Mouse (Mus musculus): ENCODE measurements around the gene LTO1. TPM values are rescaled to one million over a fixed set of nuclear protein-coding genes. Genes with fewer than 3 reads are reported as not detected.

LTO1 gene
- polyA plus RNA-seq (2012; rRNA removed), result 10.3 and 10.6 TPM in 2 replicates

DNA sequence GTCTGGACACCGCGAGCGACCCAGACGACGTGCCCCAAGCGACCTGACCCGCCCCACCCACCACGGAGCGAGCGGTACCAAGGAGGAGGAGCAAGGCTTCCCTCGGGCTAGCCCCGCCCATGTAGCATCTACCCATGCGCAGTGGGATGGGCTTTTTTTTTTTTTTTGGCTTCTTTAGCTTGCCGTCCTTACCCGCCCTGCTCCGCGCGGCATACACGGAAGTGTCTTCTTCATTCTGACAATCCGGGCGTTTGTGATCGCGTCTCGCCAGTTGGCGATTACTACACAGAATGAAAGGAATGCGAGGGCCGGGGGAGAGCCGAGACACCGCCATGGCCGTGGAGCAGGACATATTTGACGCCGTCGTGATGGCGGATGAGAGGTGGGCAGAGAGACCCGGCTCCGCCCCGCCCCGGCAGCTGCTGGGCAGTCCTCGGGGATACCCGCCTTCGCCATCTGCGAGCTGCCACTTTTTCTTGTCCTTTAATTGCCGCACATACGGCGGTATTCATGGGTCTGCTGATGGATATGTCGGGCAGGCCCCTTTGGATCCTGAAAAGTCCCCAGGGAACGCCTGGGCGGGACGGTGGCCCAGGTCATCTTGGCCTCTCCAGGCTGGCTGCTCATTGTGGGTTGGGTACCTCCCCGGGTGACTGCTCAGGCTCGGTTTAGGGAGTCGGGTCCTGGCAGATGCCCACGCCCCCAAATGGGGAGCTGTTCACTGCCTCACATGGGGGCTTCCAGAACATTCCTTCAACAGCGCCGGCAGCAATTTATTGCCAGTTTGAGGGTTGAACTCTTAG, at the start of gene LTO1:
Gene LTO1 (plus strand): TSS at position 153 of the 803 bp plus-strand sequence.

DNA sequence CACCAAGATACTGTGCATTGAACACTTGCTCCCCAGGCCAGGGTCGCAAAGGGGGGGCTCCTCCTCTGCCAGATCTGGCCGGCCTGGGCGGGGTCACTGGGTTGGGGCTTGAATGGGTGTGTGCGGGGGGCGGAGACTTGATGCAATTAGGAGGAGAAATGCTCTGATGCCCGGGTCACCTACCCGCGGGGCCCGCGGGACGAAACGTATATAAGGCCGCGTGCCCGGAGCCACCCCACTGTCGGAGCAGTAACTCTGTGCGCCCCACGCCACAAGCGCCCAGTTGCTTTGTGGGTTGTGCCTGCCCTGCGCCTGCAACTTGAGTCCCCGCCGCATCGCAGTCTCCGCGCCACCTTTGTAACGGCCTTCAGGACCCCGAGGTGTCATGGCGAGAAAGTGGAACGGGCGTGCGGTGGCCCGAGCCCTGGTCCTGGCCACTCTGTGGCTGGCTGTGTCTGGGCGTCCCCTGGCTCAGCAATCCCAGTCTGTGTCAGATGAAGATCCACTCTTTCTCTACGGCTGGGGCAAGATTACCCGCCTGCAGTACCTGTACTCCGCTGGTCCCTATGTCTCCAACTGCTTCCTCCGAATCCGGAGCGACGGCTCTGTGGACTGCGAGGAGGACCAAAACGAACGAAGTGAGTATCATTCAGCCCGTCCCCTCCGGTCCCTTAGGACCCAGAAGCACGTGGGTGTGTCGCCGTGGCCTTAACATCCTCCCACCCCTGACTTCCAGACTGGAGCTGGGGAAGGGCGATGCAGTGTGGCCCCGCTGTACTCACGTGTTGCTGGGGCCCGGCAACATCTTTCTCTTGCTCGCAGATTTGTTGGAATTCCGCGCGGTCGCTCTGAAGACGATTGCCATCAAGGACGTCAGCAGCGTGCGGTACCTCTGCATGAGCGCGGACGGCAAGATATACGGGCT, 18.3 kb upstream of the LTO1 start, which contains the start of gene Fgf15:
Gene Fgf15 (plus strand): TSS at position 238 of the 925 bp plus-strand sequence.

DNA sequence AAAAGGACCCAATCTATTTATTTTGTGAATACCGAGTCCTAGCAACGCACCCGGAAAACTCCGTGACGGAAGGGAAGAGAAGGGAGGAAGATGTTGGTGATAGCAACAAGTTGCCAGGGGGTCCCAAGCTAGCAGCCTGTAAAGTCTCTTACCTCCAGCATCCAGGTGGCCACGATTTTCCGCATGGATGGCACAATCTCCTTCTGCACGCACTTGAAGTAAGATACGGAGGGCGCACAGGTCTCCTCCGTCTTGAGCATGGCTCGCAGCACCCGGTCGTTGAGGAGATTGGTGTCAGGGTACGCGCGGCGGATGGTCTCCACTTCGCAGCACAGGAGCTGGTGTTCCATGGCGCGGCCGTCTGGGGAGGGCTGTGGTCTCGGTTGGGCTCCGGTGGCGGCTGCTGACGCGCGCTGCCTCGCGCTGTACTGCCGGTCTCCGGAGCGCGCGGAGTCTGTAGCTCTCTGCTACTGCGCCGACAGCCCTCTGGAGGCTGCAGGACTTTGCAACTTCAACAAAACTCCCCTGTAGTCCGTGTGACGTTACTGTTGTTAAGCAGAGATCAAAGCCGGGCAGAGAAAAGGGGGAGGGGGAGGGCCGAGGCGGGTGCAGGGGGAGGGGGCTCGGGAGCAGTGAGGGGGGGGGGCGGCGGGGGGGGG, 24.6 kb downstream of the LTO1 start, which contains the start of gene Ccnd1:
Gene Ccnd1 (minus strand): TSS at position 582 of the 659 bp plus-strand sequence.

Other genes with a start within 250 kb of the LTO1 start
- gene Ano1, start 163.1 kb upstream of the LTO1 start, polyA plus RNA-seq (2012; rRNA removed), result 0.93 and 0.94 TPM in 2 replicates
- gene Fgf3, start 77.0 kb upstream of the LTO1 start, polyA plus RNA-seq (2012; rRNA removed), result 0.12 and 0.19 TPM in 2 replicates
- not detected in 2 replicates for gene Fgf4, start 67.7 kb upstream of the LTO1 start, polyA plus RNA-seq (2012; rRNA removed)
- not detected in 2 replicates for gene Fgf15, start 18.6 kb upstream of the LTO1 start, polyA plus RNA-seq (2012; rRNA removed)
- gene Ccnd1, start 24.8 kb downstream of the LTO1 start, polyA plus RNA-seq (2012; rRNA removed), result 8.3 and 9.2 TPM in 2 replicates

Data from liver, embryonic 18 days (tissue).